Mouse (Mus musculus): ENCODE measurements at regions not wholly inside any gene's neighbourhood (a gene's known extent, or its start where the extent isn't known, plus 50 kb on each side); places are given as distances from the start of the nearest gene placed in this dataset.

GRCm38 (mm10) chr9:41326772-41327560 lies 165.5 kb upstream of the Ubash3b start:
- DNase-seq (ENCODE audit: low spot score in 2 of 2): peak in 1 of 2 experiments; percentile 3

GRCm38 (mm10) chr9:41321521-41321920 lies 160.0 kb upstream of the Ubash3b start:
- DNase-seq (ENCODE audit: low spot score in 2 of 2): no peak

GRCm38 (mm10) chr9:41319066-41319465 lies 157.6 kb upstream of the Ubash3b start:
- no peak for DNase-seq (ENCODE audit: low spot score in 2 of 2)

GRCm38 (mm10) chr9:41306229-41306628 lies 144.7 kb upstream of the Ubash3b start:
- no peak for DNase-seq (ENCODE audit: low spot score in 2 of 2)

- DNase-seq (ENCODE audit: low spot score in 2 of 2): no peak
Measured at GRCm38 (mm10) chr9:41303494-41303828, 142.0 kb upstream of the Ubash3b start.

GRCm38 (mm10) chr9:41302809-41303493 lies 141.5 kb upstream of the Ubash3b start:
- DNase-seq (ENCODE audit: low spot score in 2 of 2): no peak

- DNase-seq (ENCODE audit: low spot score in 2 of 2): no peak
Measured at GRCm38 (mm10) chr9:41286145-41286468, 124.6 kb upstream of the Ubash3b start.

GRCm38 (mm10) chr9:41285266-41286144 lies 124.0 kb upstream of the Ubash3b start:
- DNase-seq (ENCODE audit: low spot score in 2 of 2): no peak

GRCm38 (mm10) chr9:41277726-41278125 lies 116.2 kb upstream of the Ubash3b start:
- no peak for DNase-seq (ENCODE audit: low spot score in 2 of 2)

- DNase-seq (ENCODE audit: low spot score in 2 of 2): no peak
Measured at GRCm38 (mm10) chr9:41273839-41274271, 112.4 kb upstream of the Ubash3b start.

- DNase-seq (ENCODE audit: low spot score in 2 of 2): no peak
Measured at GRCm38 (mm10) chr9:41273171-41273781, 111.8 kb upstream of the Ubash3b start.

GRCm38 (mm10) chr9:41272596-41272995 lies 111.1 kb upstream of the Ubash3b start:
- DNase-seq (ENCODE audit: low spot score in 2 of 2): no peak

- DNase-seq (ENCODE audit: low spot score in 2 of 2): no peak
Measured at GRCm38 (mm10) chr9:41268112-41268511, 106.6 kb upstream of the Ubash3b start.

- DNase-seq (ENCODE audit: low spot score in 2 of 2): no peak
Measured at GRCm38 (mm10) chr9:41264485-41264884, 103.0 kb upstream of the Ubash3b start.

GRCm38 (mm10) chr9:41257244-41257643 lies 95.7 kb upstream of the Ubash3b start:
- DNase-seq (ENCODE audit: low spot score in 2 of 2): no peak

- DNase-seq (ENCODE audit: low spot score in 2 of 2): no peak
Measured at GRCm38 (mm10) chr9:41242372-41242771, 80.9 kb upstream of the Ubash3b start.

- no peak for DNase-seq (ENCODE audit: low spot score in 2 of 2)
Measured at GRCm38 (mm10) chr9:41239097-41239451, 77.6 kb upstream of the Ubash3b start.

GRCm38 (mm10) chr9:41238395-41239096 lies 77.0 kb upstream of the Ubash3b start:
- DNase-seq (ENCODE audit: low spot score in 2 of 2): no peak

GRCm38 (mm10) chr9:41237265-41237664 lies 75.8 kb upstream of the Ubash3b start:
- no peak for DNase-seq (ENCODE audit: low spot score in 2 of 2)

GRCm38 (mm10) chr9:41229225-41229582 lies 67.7 kb upstream of the Ubash3b start:
- DNase-seq (ENCODE audit: low spot score in 2 of 2): no peak

GRCm38 (mm10) chr9:41228425-41229224 lies 67.1 kb upstream of the Ubash3b start:
- peak; percentile 73 to 79 for DNase-seq (ENCODE audit: low spot score in 2 of 2)
